Mouse (Mus musculus) forebrain, embryonic 10.5 days (tissue): Measurements from ENCODE around the gene Rgs6. TPM values are rescaled to one million over a fixed set of nuclear protein-coding genes. Genes with fewer than 3 reads are reported as not detected.

ENCODE experiments used
- DNase-seq: peaks from one replicate; pipeline ENCODE4 v3.0.0-alpha.2; 2017; ENCODE audit warnings: low spot score; ENCODE audit errors: extremely low spot score
- H3K27ac ChIP-seq: fragments of 300-500 bp; sonication (generic); 2 replicates; pipeline ENCODE4 v1.5.1; 2016; ENCODE audit warnings: mild to moderate bottlenecking
- H3K27me3 ChIP-seq: fragments of 300-500 bp; sonication (generic); 2 replicates; pipeline ENCODE4 v1.6.1; 2016; ENCODE audit warnings: mild to moderate bottlenecking; ENCODE audit not compliant: poor library complexity, severe bottlenecking
- H3K36me3 ChIP-seq: fragments of 300-500 bp; sonication (generic); replicated peaks from 2 replicates; pipeline ENCODE4 v1.6.1; 2016; ENCODE audit warnings: mild to moderate bottlenecking, moderate library complexity
- H3K4me1 ChIP-seq: fragments of 300-500 bp; sonication (generic); 2 replicates; pipeline ENCODE4 v1.6.1; 2016
- H3K4me3 ChIP-seq: fragments of 300-500 bp; sonication (generic); 2 replicates; pipeline ENCODE4 v1.5.1; 2016; ENCODE audit warnings: mild to moderate bottlenecking, moderate library complexity
- H3K9me3 ChIP-seq: fragments of 300-500 bp; sonication (generic); 2 replicates; pipeline ENCODE4 v1.6.1; 2016; ENCODE audit warnings: mild to moderate bottlenecking, moderate library complexity
- WGBS: fragments of 180-500 bp; shearing (Covaris S2); methylation state at CpG from one replicate; pipeline ENCODE4 v1.1.7; 2016; 5-methylcytosine and 5-hydroxymethylcytosine counted together
- polyA plus RNA-seq: library from polyadenylated mRNA; unstranded; fragments of >200 nt; fragmentation: Nextera tagmentation; extraction: Ambion mirVana; gene quantifications from 2 replicates; pipeline ENCODE4 v1.2.1, GENCODE M21; 2016

The Rgs6 gene
- polyA plus RNA-seq, 1 experiment from 2014 or later, result 0.60 TPM

DNA sequence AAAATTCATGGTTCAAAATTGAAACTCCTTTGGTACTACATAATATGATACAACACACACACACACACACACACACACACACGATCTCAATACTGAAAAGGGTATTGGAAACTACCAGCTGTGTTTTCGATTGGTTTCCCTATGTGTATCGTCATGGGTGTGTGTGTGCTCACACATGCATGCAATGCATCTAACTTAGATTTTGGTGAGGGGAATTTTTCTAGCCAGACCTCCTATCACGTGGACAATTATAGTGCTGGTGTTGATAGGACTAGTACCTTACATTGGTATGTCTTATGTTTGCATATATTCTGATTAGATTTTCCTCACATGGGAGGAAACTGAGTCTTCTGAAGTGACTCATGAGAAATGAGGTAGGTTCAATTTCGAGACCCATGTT lies 192.8 kb downstream of the Rgs6 start:
- Histone ChIP-seq H3K27me3 (no peaks in the 10 kb centered on the region), H3K9me3 (no peaks in the 10 kb centered on the region), H3K4me1 (no peaks in the 10 kb centered on the region), H3K36me3 (no peaks in the 10 kb centered on the region), H3K27ac (no peak overlapping the region), H3K4me3 (no peak overlapping the region)
- 97% methylated on average over 5 of the region's 5 CpGs for WGBS
- DNase-seq, result no peak

- Histone ChIP-seq H3K9me3 (no peaks in the 10 kb centered on the region), H3K27me3 (no peaks in the 10 kb centered on the region), H3K4me1 (no peaks in the 10 kb centered on the region), H3K27ac (no peak overlapping the region), H3K36me3 (no peaks in the 10 kb centered on the region), H3K4me3 (no peak overlapping the region)
- DNase-seq, result no peak
- WGBS, result 88% methylated on average over 5 of the region's 5 CpGs
These were observed 193.3 kb downstream of the Rgs6 start for GRCm38 (mm10) chr12:82781414-82781813.

GRCm38 (mm10) chr12:82792122-82792521 lies 204.0 kb downstream of the Rgs6 start:
- Histone ChIP-seq H3K27ac (no peak overlapping the region), H3K27me3 (no peaks in the 10 kb centered on the region), H3K9me3 (no peaks in the 10 kb centered on the region), H3K4me1 (no peaks in the 10 kb centered on the region), H3K4me3 (no peak overlapping the region), H3K36me3 (no peaks in the 10 kb centered on the region)
- WGBS, result 93% methylated on average over 3 of the region's 3 CpGs
- DNase-seq, result no peak

DNA sequence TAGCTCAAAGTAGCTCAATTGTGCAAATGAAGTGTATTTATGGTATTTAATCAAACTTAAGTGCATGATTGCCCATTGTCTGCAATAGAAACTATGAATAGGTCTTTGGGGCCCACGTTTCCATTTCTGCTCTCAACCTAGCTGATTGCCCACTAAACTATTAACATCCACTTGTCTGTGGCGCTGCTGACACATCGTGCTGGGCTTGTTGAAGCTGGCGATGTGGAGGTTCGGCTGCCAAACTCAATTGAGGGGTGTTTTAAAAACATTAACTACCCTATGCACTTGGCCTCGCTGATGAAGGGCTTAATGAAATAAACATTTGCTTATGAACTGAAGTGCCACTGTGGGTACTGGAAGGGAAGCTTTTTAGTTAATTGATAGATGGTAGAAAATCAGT lies 211.8 kb downstream of the Rgs6 start:
- Histone ChIP-seq H3K36me3 (no peaks in the 10 kb centered on the region), H3K4me1 (no peaks in the 10 kb centered on the region), H3K27me3 (no peaks in the 10 kb centered on the region), H3K9me3 (no peaks in the 10 kb centered on the region), H3K27ac (no peak overlapping the region), H3K4me3 (no peak overlapping the region)
- DNase-seq, result no peak
- 88% methylated on average over 6 of the region's 6 CpGs for WGBS

DNA sequence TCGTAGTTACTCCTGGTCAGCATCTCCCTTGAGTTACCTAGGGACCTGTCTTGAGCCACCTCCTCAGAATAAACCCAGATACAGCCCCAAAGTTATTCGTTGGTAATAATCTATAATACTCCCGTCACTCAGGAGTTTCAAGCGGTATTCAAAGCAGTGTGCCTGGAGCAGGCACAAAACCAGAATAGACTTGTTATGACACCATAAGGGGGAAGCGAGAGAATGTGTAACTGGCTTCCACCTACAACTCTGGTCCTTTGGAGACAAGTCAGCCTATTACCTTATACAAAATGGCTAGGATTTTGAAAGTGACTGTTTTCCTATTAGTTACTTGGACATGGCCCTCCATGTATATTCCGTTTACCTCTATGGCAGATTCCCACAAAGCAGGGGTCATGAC lies 213.6 kb downstream of the Rgs6 start:
- 88% methylated on average over 6 of the region's 6 CpGs for WGBS
- H3K27me3 ChIP-seq, result no peaks in the 10 kb centered on the region
- no peak for DNase-seq
- no peaks in the 10 kb centered on the region for H3K4me1 ChIP-seq
- no peak overlapping the region for H3K27ac ChIP-seq
- no peaks in the 10 kb centered on the region for H3K36me3 ChIP-seq
- H3K4me3 ChIP-seq, result no peak overlapping the region
- no peaks in the 10 kb centered on the region for H3K9me3 ChIP-seq

DNA sequence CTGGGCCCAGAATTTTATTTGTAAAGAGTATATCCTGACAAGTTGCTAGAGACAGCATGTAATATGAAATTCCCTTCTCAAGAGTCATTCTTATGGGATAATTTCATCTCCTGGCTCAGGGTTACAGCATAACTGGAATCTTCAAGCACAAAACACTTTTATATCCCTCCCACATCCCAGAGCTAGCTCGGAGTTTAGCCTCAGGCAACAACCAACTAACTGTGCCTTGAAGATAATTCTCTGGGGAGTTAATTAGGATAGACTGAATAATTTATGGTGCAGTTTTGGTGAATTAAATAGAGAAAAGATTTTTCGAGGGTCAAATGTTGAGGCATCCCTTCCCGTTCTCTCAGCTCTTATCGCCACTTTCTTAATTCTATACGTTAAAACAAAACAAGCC lies 214.6 kb downstream of the Rgs6 start:
- no peak overlapping the region for H3K27ac ChIP-seq

GRCm38 (mm10) chr12:82805167-82805566 lies 217.1 kb downstream of the Rgs6 start:
- Histone ChIP-seq H3K9me3 (no peaks in the 10 kb centered on the region), H3K27ac (no peak overlapping the region), H3K27me3 (no peaks in the 10 kb centered on the region), H3K36me3 (no peaks in the 10 kb centered on the region), H3K4me3 (no peak overlapping the region), H3K4me1 (no peaks in the 10 kb centered on the region)
- no peak for DNase-seq
- over 99% methylated on average over 4 of the region's 4 CpGs for WGBS

More for the DNA sequence above, 214.6 kb downstream of the Rgs6 start:
- DNase-seq, result no peak
- Histone ChIP-seq H3K4me1 (no peaks in the 10 kb centered on the region), H3K4me3 (no peak overlapping the region), H3K36me3 (no peaks in the 10 kb centered on the region), H3K27me3 (no peaks in the 10 kb centered on the region), H3K9me3 (no peaks in the 10 kb centered on the region)
- WGBS, result 88% methylated on average over 5 of the region's 5 CpGs

DNA sequence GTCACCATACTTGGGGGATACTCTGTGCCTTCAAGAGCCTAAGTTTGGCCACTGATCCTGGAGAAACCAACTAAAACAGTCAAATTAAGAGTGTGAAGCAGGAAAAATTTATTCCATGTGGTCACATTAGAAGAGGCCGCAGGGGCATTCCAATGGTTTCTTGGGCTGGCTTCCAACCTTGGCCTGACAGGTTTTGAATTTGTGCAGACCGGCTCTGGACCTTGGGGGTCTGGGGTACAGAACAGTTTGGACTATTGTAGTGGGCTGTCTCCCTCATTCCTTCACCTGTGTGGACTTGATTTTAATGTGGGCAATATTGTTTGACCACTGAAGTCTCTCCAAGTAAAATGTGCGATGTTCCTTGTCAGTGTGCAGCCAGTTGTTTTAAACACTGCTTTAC lies 222.5 kb downstream of the Rgs6 start:
- H3K4me3 ChIP-seq, result no peak overlapping the region
- DNase-seq, result no peak
- 93% methylated on average over 3 of the region's 3 CpGs for WGBS
- H3K36me3 ChIP-seq, result no peaks in the 10 kb centered on the region
- H3K9me3 ChIP-seq, result no peaks in the 10 kb centered on the region
- no peaks in the 10 kb centered on the region for H3K27me3 ChIP-seq
- H3K4me1 ChIP-seq, result no peaks in the 10 kb centered on the region
- H3K27ac ChIP-seq, result no peak overlapping the region

DNA sequence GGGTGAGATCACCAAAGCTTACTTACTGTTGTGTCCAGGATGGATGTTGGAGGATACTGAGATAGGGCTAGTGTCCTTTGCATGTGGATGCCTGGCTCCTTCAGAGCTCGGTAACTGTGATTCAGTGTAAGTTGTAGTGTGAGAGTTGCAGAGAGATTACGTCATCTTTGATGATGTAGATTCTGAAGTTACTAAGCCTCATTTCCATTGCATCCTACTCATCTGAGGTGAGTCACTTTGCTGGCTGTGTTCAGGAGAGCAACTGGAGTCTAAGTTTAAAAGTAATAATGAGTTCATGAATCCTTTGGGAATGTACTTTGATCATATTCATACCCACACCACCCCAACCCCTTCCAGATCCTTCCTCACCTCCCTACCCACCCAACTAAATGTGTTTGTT lies 227.9 kb downstream of the Rgs6 start:
- no peak overlapping the region for H3K27ac ChIP-seq
- H3K9me3 ChIP-seq, result no peaks in the 10 kb centered on the region
- no peaks in the 10 kb centered on the region for H3K4me1 ChIP-seq
- no peaks in the 10 kb centered on the region for H3K27me3 ChIP-seq
- no peak overlapping the region for H3K4me3 ChIP-seq
- no peak for DNase-seq
- WGBS, result 94% methylated on average over 2 of the region's 2 CpGs
- no peaks in the 10 kb centered on the region for H3K36me3 ChIP-seq

GRCm38 (mm10) chr12:82819328-82819727 lies 231.2 kb downstream of the Rgs6 start:
- Histone ChIP-seq H3K27ac (no peak overlapping the region), H3K4me3 (no peak overlapping the region), H3K36me3 (no peaks in the 10 kb centered on the region), H3K9me3 (no peaks in the 10 kb centered on the region), H3K4me1 (no peaks in the 10 kb centered on the region), H3K27me3 (no peaks in the 10 kb centered on the region)
- 85% methylated on average over 6 of the region's 6 CpGs for WGBS
- no peak for DNase-seq

- no peak for DNase-seq
- H3K36me3 ChIP-seq, result no peaks in the 10 kb centered on the region
- no peak overlapping the region for H3K4me3 ChIP-seq
- no peak overlapping the region for H3K27ac ChIP-seq
- WGBS, result 88% methylated on average over 6 of the region's 6 CpGs
- no peaks in the 10 kb centered on the region for H3K9me3 ChIP-seq
- H3K27me3 ChIP-seq, result no peaks in the 10 kb centered on the region
- H3K4me1 ChIP-seq, result no peaks in the 10 kb centered on the region
These were observed 231.9 kb downstream of the Rgs6 start for GRCm38 (mm10) chr12:82819991-82820390.

DNA sequence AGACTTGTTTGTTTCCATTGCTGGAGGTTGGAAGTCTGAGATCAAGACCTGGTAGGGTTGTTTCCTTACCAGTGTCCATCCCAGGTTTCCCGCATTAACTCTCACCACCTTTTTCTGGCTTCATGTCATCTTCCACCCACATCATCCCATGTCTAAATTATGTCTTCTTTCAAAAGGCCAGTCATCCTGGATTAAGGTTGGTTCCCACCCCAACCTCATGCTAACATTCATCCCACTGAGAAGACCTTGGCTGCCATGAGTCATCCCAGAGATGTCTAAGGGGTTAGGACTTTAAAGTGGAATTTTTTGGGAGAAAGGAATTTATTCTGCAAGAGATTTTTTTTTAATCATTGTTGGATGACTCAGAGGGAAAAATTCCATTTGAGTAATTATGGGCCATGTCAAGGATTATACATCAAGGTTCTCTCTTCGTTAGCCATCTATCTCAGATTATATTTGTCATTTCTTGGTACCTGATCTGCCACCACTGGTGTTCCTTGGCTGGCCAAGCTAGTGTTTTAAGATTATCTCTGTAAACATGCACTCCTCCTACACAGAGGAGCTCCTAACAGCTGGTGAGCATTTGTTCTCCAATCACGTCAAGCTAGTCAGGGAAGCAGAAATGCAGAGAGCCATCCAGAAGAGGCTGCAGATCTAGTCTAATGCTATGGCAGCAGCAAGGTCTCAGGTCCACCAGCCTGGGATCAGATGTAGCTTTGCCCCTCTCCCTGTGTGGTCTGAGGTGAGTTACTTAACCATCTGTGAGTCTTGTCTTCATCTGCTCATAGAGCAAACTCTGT lies 234.9 kb downstream of the Rgs6 start:
- no peaks in the 10 kb centered on the region for H3K4me1 ChIP-seq
- H3K4me3 ChIP-seq, result no peak overlapping the region
- no peak for DNase-seq
- WGBS, result 92% methylated on average over 3 of the region's 3 CpGs
- no peaks in the 10 kb centered on the region for H3K9me3 ChIP-seq
- H3K36me3 ChIP-seq, result no peaks in the 10 kb centered on the region
- no peaks in the 10 kb centered on the region for H3K27me3 ChIP-seq
- H3K27ac ChIP-seq, result no peak overlapping the region

GRCm38 (mm10) chr12:82830333-82830732 lies 242.2 kb downstream of the Rgs6 start:
- DNase-seq, result no peak
- WGBS, result 88% methylated on average over 8 of the region's 8 CpGs
- Histone ChIP-seq H3K27me3 (no peaks in the 10 kb centered on the region), H3K27ac (no peak overlapping the region), H3K36me3 (no peaks in the 10 kb centered on the region), H3K4me3 (no peak overlapping the region), H3K4me1 (no peaks in the 10 kb centered on the region), H3K9me3 (no peaks in the 10 kb centered on the region)

- Histone ChIP-seq H3K9me3 (peaks cover 4% of the 10 kb centered on the region; the same call in 1 of the 2 replicates), H3K27ac (no peak overlapping the region), H3K27me3 (no peaks in the 10 kb centered on the region), H3K4me3 (no peak overlapping the region), H3K36me3 (no peaks in the 10 kb centered on the region), H3K4me1 (no peaks in the 10 kb centered on the region)
- DNase-seq, result no peak
- WGBS, result 98% methylated on average over 1 of the region's 1 CpGs
These were observed 250.5 kb downstream of the Rgs6 start for GRCm38 (mm10) chr12:82838544-82838943.
